Mouse (Mus musculus) hindbrain, embryonic 12.5 days (tissue): Measurements from ENCODE around the gene Svs1. TPM values are rescaled to one million over a fixed set of nuclear protein-coding genes. Genes with fewer than 3 reads are reported as not detected.
"Not testable (repeated sequence)": the region's sequence is repeated elsewhere in the genome, so short reads cannot be mapped to it uniquely, and the experiment has no call there.

Experiments
- ATAC-seq: fragments of 200-750 bp; cut with Nextera tagmentation; 2 replicates; pipeline ENCODE4 v1.8.0; 2017; ENCODE audit warnings: moderate TSS enrichment; ENCODE audit not compliant: low FRiP score
- H3K27ac ChIP-seq: fragments of 300-500 bp; sonication (generic); 2 replicates; pipeline ENCODE4 v1.5.1; 2016; ENCODE audit warnings: mild to moderate bottlenecking
- H3K27me3 ChIP-seq: fragments of 300-500 bp; sonication (generic); 2 replicates; pipeline ENCODE4 v1.6.1; 2016; ENCODE audit warnings: mild to moderate bottlenecking
- H3K36me3 ChIP-seq: fragments of 300-500 bp; sonication (generic); 2 replicates; pipeline ENCODE4 v1.6.1; 2016; ENCODE audit warnings: mild to moderate bottlenecking
- H3K4me1 ChIP-seq: fragments of 300-500 bp; sonication (generic); 2 replicates; pipeline ENCODE4 v1.6.1; 2016
- H3K4me2 ChIP-seq: fragments of 300-500 bp; sonication (generic); replicated peaks from 2 replicates; pipeline ENCODE4 v1.6.1; 2016; ENCODE audit warnings: mild to moderate bottlenecking
- H3K4me3 ChIP-seq: fragments of 300-500 bp; sonication (generic); 2 replicates; pipeline ENCODE4 v1.5.1; 2016; ENCODE audit warnings: mild to moderate bottlenecking
- H3K9ac ChIP-seq: fragments of 300-500 bp; sonication (generic); 2 replicates; pipeline ENCODE4 v1.6.1; 2016; ENCODE audit warnings: mild to moderate bottlenecking, moderate library complexity
- H3K9me3 ChIP-seq: fragments of 300-500 bp; sonication (generic); replicated peaks from 2 replicates; pipeline ENCODE4 v1.6.1; 2016; ENCODE audit warnings: mild to moderate bottlenecking
- WGBS: fragments of 180-500 bp; shearing (Covaris S2); methylation state at CpG from one replicate; pipeline ENCODE4 v1.1.7; 2016; 5-methylcytosine and 5-hydroxymethylcytosine counted together
- polyA plus RNA-seq: library from polyadenylated mRNA; unstranded; fragments of >200 nt; fragmentation: Nextera tagmentation; extraction: Ambion mirVana; gene quantifications from 2 replicates; pipeline ENCODE4 v1.2.1, GENCODE M21; 2016

Gene Svs1
- not detected in 2 replicates for polyA plus RNA-seq

- Histone ChIP-seq H3K36me3 (no peaks in the 10 kb centered on the region), H3K4me2 (no peak within 1 kb of the TSS), H3K9ac (no peak within 1 kb of the TSS), H3K4me1 (no peaks in the 10 kb centered on the region), H3K9me3 (no peaks in the 10 kb centered on the region), H3K27me3 (no peaks in the 10 kb centered on the region), H3K27ac (no peak within 1 kb of the TSS), H3K4me3 (no peak within 1 kb of the TSS)
- ATAC-seq = no peak
- 61% methylated on average over 7 of the region's 7 CpGs for WGBS
These were observed at the start of gene Svs1 for GRCm38 (mm10) chr6:48986444-48986990. Gene Svs1, plus strand, starts transcription at chr6:48986861.

- H3K4me1 ChIP-seq = no peaks in the 10 kb centered on the region
- no peak overlapping the region for H3K27ac ChIP-seq
- H3K9ac ChIP-seq = no peak overlapping the region
- 82% methylated on average over 2 of the region's 2 CpGs for WGBS
- no peak overlapping the region for H3K4me3 ChIP-seq
- H3K27me3 ChIP-seq = no peaks in the 10 kb centered on the region
- no peak overlapping the region for H3K4me2 ChIP-seq
- H3K36me3 ChIP-seq = no peaks in the 10 kb centered on the region
- ATAC-seq = no peak
- H3K9me3 ChIP-seq = no peaks in the 10 kb centered on the region
These were observed 37.1 kb upstream of the Svs1 start for GRCm38 (mm10) chr6:48949596-48949995.

- Histone ChIP-seq H3K9ac (no peak overlapping the region), H3K9me3 (no peaks in the 10 kb centered on the region), H3K4me1 (no peaks in the 10 kb centered on the region), H3K27me3 (no peaks in the 10 kb centered on the region), H3K36me3 (no peaks in the 10 kb centered on the region), H3K4me2 (no peak overlapping the region), H3K27ac (no peak overlapping the region), H3K4me3 (no peak overlapping the region)
- ATAC-seq = no peak
- WGBS = 88% methylated on average over 5 of the region's 5 CpGs
These were observed 36.0 kb upstream of the Svs1 start for GRCm38 (mm10) chr6:48950676-48951075.

- Histone ChIP-seq H3K4me3 (no peak overlapping the region), H3K36me3 (no peaks in the 10 kb centered on the region), H3K4me1 (no peaks in the 10 kb centered on the region), H3K9me3 (no peaks in the 10 kb centered on the region), H3K27ac (no peak overlapping the region), H3K9ac (no peak overlapping the region), H3K4me2 (no peak overlapping the region), H3K27me3 (no peaks in the 10 kb centered on the region)
- no peak for ATAC-seq
- 92% methylated on average over 6 of the region's 6 CpGs for WGBS
These were observed 35.0 kb upstream of the Svs1 start for GRCm38 (mm10) chr6:48951630-48952029.

- no peaks in the 10 kb centered on the region for H3K9me3 ChIP-seq
- no peaks in the 10 kb centered on the region for H3K4me1 ChIP-seq
- WGBS = 89% methylated on average over 5 of the region's 5 CpGs
- H3K4me3 ChIP-seq = no peak overlapping the region
- no peak for ATAC-seq
- no peak overlapping the region for H3K4me2 ChIP-seq
- H3K27ac ChIP-seq = no peak overlapping the region
- no peak overlapping the region for H3K9ac ChIP-seq
- H3K27me3 ChIP-seq = no peaks in the 10 kb centered on the region
- no peaks in the 10 kb centered on the region for H3K36me3 ChIP-seq
These were observed 33.4 kb upstream of the Svs1 start for GRCm38 (mm10) chr6:48953220-48953619.

- Histone ChIP-seq H3K27ac (no peak overlapping the region), H3K9me3 (no peaks in the 10 kb centered on the region), H3K36me3 (no peaks in the 10 kb centered on the region), H3K4me1 (no peaks in the 10 kb centered on the region), H3K27me3 (no peaks in the 10 kb centered on the region), H3K4me2 (no peak overlapping the region), H3K9ac (no peak overlapping the region), H3K4me3 (no peak overlapping the region)
- WGBS = 76% methylated on average over 5 of the region's 5 CpGs
- no peak for ATAC-seq
These were observed 32.5 kb upstream of the Svs1 start for GRCm38 (mm10) chr6:48954211-48954610.

- WGBS = 54% methylated on average over 1 of the region's 1 CpGs
- H3K36me3 ChIP-seq = no peaks in the 10 kb centered on the region
These were observed 31.7 kb upstream of the Svs1 start for GRCm38 (mm10) chr6:48954946-48955345.

GRCm38 (mm10) chr6:48956785-48957184 lies 29.9 kb upstream of the Svs1 start:
- Histone ChIP-seq H3K4me1 (no peaks in the 10 kb centered on the region), H3K4me2 (no peak overlapping the region), H3K27ac (no peak overlapping the region), H3K36me3 (no peaks in the 10 kb centered on the region), H3K9me3 (no peaks in the 10 kb centered on the region), H3K27me3 (no peaks in the 10 kb centered on the region), H3K4me3 (no peak overlapping the region), H3K9ac (no peak overlapping the region)
- ATAC-seq = no peak
- WGBS = 93% methylated on average over 4 of the region's 4 CpGs

More at GRCm38 (mm10) chr6:48954946-48955345, 31.7 kb upstream of the Svs1 start:
- no peak for ATAC-seq
- Histone ChIP-seq H3K27ac (no peak overlapping the region), H3K9me3 (no peaks in the 10 kb centered on the region), H3K4me3 (no peak overlapping the region), H3K9ac (no peak overlapping the region), H3K4me2 (no peak overlapping the region), H3K27me3 (no peaks in the 10 kb centered on the region), H3K4me1 (no peaks in the 10 kb centered on the region)

- ATAC-seq = no peak
- no peaks in the 10 kb centered on the region for H3K27me3 ChIP-seq
- 71% methylated on average over 1 of the region's 1 CpGs for WGBS
- H3K4me1 ChIP-seq = no peaks in the 10 kb centered on the region
- no peaks in the 10 kb centered on the region for H3K36me3 ChIP-seq
- H3K9ac ChIP-seq = no peak overlapping the region
- no peak overlapping the region for H3K4me2 ChIP-seq
- no peak overlapping the region for H3K4me3 ChIP-seq
- no peaks in the 10 kb centered on the region for H3K9me3 ChIP-seq
- H3K27ac ChIP-seq = no peak overlapping the region
These were observed 28.6 kb upstream of the Svs1 start for GRCm38 (mm10) chr6:48958053-48958452.

- WGBS = 27% methylated on average over 7 of the region's 7 CpGs
- H3K36me3 ChIP-seq, H3K4me2 ChIP-seq, H3K27ac ChIP-seq, ATAC-seq, H3K9ac ChIP-seq, H3K9me3 ChIP-seq, H3K4me3 ChIP-seq, H3K27me3 ChIP-seq, H3K4me1 ChIP-seq: not testable (repeated sequence)
These were observed 27.5 kb upstream of the Svs1 start for GRCm38 (mm10) chr6:48959151-48959550.

GRCm38 (mm10) chr6:48966696-48967095 lies 20.0 kb upstream of the Svs1 start:
- H3K36me3 ChIP-seq, H3K9ac ChIP-seq, H3K4me3 ChIP-seq, ATAC-seq, H3K27ac ChIP-seq, H3K4me2 ChIP-seq, H3K27me3 ChIP-seq, H3K4me1 ChIP-seq, H3K9me3 ChIP-seq: not testable (repeated sequence)
- 96% methylated on average over 5 of the region's 5 CpGs for WGBS

- no peak overlapping the region for H3K9ac ChIP-seq
- H3K27ac ChIP-seq = no peak overlapping the region
- no peaks in the 10 kb centered on the region for H3K9me3 ChIP-seq
- H3K4me3 ChIP-seq = no peak overlapping the region
- no peaks in the 10 kb centered on the region for H3K36me3 ChIP-seq
- no peaks in the 10 kb centered on the region for H3K27me3 ChIP-seq
- no peak for ATAC-seq
- H3K4me2 ChIP-seq = no peak overlapping the region
- H3K4me1 ChIP-seq = no peaks in the 10 kb centered on the region
These were observed 18.8 kb upstream of the Svs1 start for GRCm38 (mm10) chr6:48967868-48968267.

- Histone ChIP-seq H3K4me1 (no peaks in the 10 kb centered on the region), H3K9me3 (no peaks in the 10 kb centered on the region), H3K36me3 (no peaks in the 10 kb centered on the region), H3K4me2 (no peak within 1 kb of the TSS), H3K4me3 (no peak within 1 kb of the TSS), H3K27ac (no peak within 1 kb of the TSS), H3K9ac (no peak within 1 kb of the TSS), H3K27me3 (no peaks in the 10 kb centered on the region)
- 78% methylated on average over 2 of the region's 2 CpGs for WGBS
- ATAC-seq = no peak
These were observed 12.0 kb upstream of the Svs1 start, which contains the start of gene Doxl2 for GRCm38 (mm10) chr6:48974663-48975062. Gene Doxl2, plus strand, starts transcription at chr6:48974963.
